Mouse (Mus musculus): Measurements from ENCODE around the gene Colgalt2. TPM values are rescaled to one million over a fixed set of nuclear protein-coding genes. Genes with fewer than 3 reads are reported as not detected.

Gene Colgalt2
- total RNA-seq, 2 experiments from 2014 or later, result 1.6 to 2.1 TPM

- no peak for DNase-seq
Observed at GRCm38 (mm10) chr1:152490842-152491241, 91.2 kb downstream of the Colgalt2 start.

GRCm38 (mm10) chr1:152492258-152492657 lies 92.6 kb downstream of the Colgalt2 start:
- no peak for DNase-seq

- no peak for DNase-seq
Observed at GRCm38 (mm10) chr1:152496831-152497230, 97.2 kb downstream of the Colgalt2 start.

- DNase-seq, result peak; percentile 23
Observed at GRCm38 (mm10) chr1:152497581-152497980, 98.0 kb downstream of the Colgalt2 start.

GRCm38 (mm10) chr1:152499802-152500201 lies 100.2 kb downstream of the Colgalt2 start:
- no peak for DNase-seq

GRCm38 (mm10) chr1:152506175-152506574 lies 106.5 kb downstream of the Colgalt2 start:
- no peak for DNase-seq

GRCm38 (mm10) chr1:152506726-152507125 lies 107.1 kb downstream of the Colgalt2 start:
- peak; percentile 52 for DNase-seq

- no peak for DNase-seq
Observed at GRCm38 (mm10) chr1:152508481-152509220, 109.0 kb downstream of the Colgalt2 start.

GRCm38 (mm10) chr1:152511237-152511636 lies 111.6 kb downstream of the Colgalt2 start:
- no peak for DNase-seq

GRCm38 (mm10) chr1:152514256-152514655 lies 114.6 kb downstream of the Colgalt2 start:
- peak; percentile 59 for DNase-seq

GRCm38 (mm10) chr1:152517057-152517570 lies 117.5 kb downstream of the Colgalt2 start:
- no peak for DNase-seq

- DNase-seq, result no peak
Observed at GRCm38 (mm10) chr1:152518971-152519370, 119.3 kb downstream of the Colgalt2 start.

- peak; percentile 47 for DNase-seq
Observed at GRCm38 (mm10) chr1:152520798-152521575, 121.4 kb downstream of the Colgalt2 start.

- DNase-seq, result no peak
Observed at GRCm38 (mm10) chr1:152522226-152522625, 122.6 kb downstream of the Colgalt2 start.

- no peak for DNase-seq
Observed at GRCm38 (mm10) chr1:152523292-152523691, 123.7 kb downstream of the Colgalt2 start.

- DNase-seq, result no peak
Observed at GRCm38 (mm10) chr1:152524098-152524892, 124.7 kb downstream of the Colgalt2 start.

GRCm38 (mm10) chr1:152524987-152525648 lies 125.5 kb downstream of the Colgalt2 start:
- peak; percentile 66 for DNase-seq

GRCm38 (mm10) chr1:152526154-152526553 lies 126.5 kb downstream of the Colgalt2 start:
- no peak for DNase-seq

- DNase-seq, result no peak
Observed at GRCm38 (mm10) chr1:152528214-152528613, 128.6 kb downstream of the Colgalt2 start.

- DNase-seq, result no peak
Observed at GRCm38 (mm10) chr1:152528778-152529177, 129.1 kb downstream of the Colgalt2 start.

- no peak for DNase-seq
Observed at GRCm38 (mm10) chr1:152531498-152531897, 131.9 kb downstream of the Colgalt2 start.

- DNase-seq, result no peak
Observed at GRCm38 (mm10) chr1:152534531-152534930, 134.9 kb downstream of the Colgalt2 start.
